Mouse (Mus musculus) gastrocnemius, postnatal 10 days (tissue): Measurements from ENCODE around the gene Tmem216. TPM values are rescaled to one million over a fixed set of nuclear protein-coding genes. Genes with fewer than 3 reads are reported as not detected.

Experiments
- DNase-seq: peaks from one replicate; pipeline ENCODE4 v3.0.0; 2021; ENCODE audit warnings: mixed read lengths
- total RNA-seq, 2 experiments: library from RNA; stranded (reverse); gene quantifications; 2 replicates each; pipeline ENCODE4 v1.2.3; 2021

The Tmem216 gene
- total RNA-seq, 2 experiments from 2014 or later = 2.3 to 3.0 TPM

DNA sequence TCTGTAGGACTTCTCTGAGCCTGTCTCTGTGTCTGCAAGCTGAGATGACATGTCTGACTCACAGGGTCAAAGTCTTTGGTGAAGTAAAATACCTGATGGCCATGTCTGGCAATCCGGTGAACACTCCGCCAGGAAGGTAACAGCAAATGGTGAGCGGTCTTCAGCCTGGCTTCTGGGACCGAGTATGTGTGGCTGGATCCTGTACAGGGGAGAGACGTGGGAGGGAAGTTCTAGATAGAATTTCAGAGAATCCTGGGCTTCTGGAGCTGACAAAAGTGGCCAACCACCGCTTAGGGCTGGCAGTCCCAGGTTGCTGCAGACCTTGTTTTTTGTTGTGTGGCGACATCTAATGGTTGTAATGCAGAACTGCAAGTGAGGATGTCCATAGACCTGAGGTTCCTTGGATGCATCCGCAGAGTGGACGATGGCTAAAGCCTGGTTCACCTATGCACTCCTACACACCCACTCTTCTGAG, 69.7 kb downstream of the Tmem216 start:
- peak; percentile 27 for DNase-seq

Other genes starting within 250 kb of the Tmem216 start
- gene Syt7, start 167.1 kb downstream of the Tmem216 start, total RNA-seq = 1 to 10 TPM; 3.5 TPM
- under 1 TPM; 0.40 to 0.43 TPM for gene Lrrc10b, start 98.8 kb downstream of the Tmem216 start, total RNA-seq
- gene Ppp1r32, start 73.3 kb downstream of the Tmem216 start, total RNA-seq = 1 to 10 TPM in 1 of 2 experiments, under 1 TPM in 1; 0.40 to 1.3 TPM
- 10 to 100 TPM; 26.6 to 33.0 TPM for gene Cpsf7, start 31.0 kb downstream of the Tmem216 start, total RNA-seq
- gene Sdhaf2, start 30.1 kb downstream of the Tmem216 start, total RNA-seq = 10 to 100 TPM; 42.5 to 45.1 TPM
- gene Cyb561a3, start 20.9 kb upstream of the Tmem216 start, total RNA-seq = 1 to 10 TPM; 5.0 to 6.1 TPM
- gene Tmem138, start 21.1 kb upstream of the Tmem216 start, total RNA-seq = 1 to 10 TPM; 2.3 to 3.3 TPM
- 100 to 1,000 TPM; 208 to 236 TPM for gene Ddb1, start 49.1 kb upstream of the Tmem216 start, total RNA-seq
- gene Tkfc, start 49.4 kb upstream of the Tmem216 start, total RNA-seq = 1 to 10 TPM; 7.9 to 8.0 TPM
- under 1 TPM; 0.05 to 0.81 TPM for gene Vwce, start 78.0 kb upstream of the Tmem216 start, total RNA-seq
- gene Pga5, start 121.8 kb upstream of the Tmem216 start, total RNA-seq = not detected
- 10 to 100 TPM; 17.3 to 23.1 TPM for gene Vps37c, start 132.5 kb upstream of the Tmem216 start, total RNA-seq
- gene Cd5, start 182.8 kb upstream of the Tmem216 start, total RNA-seq = under 1 TPM in 1 of 2 experiments, not detected in 1; 0.25 TPM